Mouse (Mus musculus) thymus, postnatal 36 days (tissue): ENCODE measurements around the gene Camp.
"Not testable (repeated sequence)": the region's sequence is repeated elsewhere in the genome, so short reads cannot be mapped to it uniquely, and the experiment has no call there.

Experiments used
- DNase-seq, 2 experiments: peaks; one replicate each; pipeline ENCODE4 v3.0.0; 2022; ENCODE audit warnings: mixed read lengths in 2 of 2

Gene Camp

DNA sequence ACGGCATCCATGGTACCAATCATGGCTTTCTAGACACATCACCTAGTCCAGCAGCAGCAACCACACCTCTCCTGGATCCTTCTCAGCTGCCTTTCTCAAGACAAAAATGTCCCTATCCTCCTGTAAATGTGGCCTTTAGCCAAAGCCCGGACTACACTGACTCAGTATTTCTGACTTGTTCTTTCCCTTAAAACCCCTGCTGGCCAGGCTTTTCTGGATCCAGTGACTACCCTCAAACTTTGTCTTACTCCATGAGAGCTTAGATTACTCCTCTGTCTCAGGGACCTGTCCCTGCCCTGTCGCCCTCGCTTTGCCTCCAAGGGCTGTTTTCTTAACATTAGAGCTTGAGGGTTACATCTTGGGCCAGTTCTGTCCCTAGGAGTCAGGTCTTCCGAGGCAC is 682 bp upstream of the Camp start:
- DNase-seq = no peak

GRCm38 (mm10) chr9:109833088-109833412 is 16.4 kb downstream of the Camp start:
- no peak for DNase-seq

GRCm38 (mm10) chr9:109832391-109833087 is 16.9 kb downstream of the Camp start, which contains the start of gene Nme6:
Nme6 (plus strand) TSS chr9:109832749.
- DNase-seq = peak; percentile 81 to 83

DNA sequence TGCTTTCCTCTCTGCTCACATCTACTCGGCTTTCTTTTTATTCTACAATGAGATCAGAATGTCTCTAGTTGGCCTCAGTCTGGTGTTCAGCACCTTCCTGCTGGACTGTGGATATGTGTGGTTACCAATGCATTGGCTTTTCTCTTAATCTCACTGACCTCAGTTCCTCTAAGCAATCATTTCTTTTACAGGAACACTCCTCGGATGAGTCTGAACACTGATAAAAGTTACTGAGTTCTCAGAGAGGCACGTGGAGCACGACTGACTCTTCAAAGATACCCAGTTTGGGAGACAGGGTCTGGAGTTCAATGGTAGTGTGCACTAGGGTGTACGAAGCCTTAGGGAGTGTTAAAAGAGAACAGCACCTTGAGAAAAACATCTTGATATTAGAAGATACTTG is 23.2 kb downstream of the Camp start:
- no peak for DNase-seq

GRCm38 (mm10) chr9:109825739-109826138 is 23.7 kb downstream of the Camp start:
- no peak for DNase-seq

- no peak for DNase-seq
Observed at GRCm38 (mm10) chr9:109816341-109816740, 33.1 kb downstream of the Camp start.

DNA sequence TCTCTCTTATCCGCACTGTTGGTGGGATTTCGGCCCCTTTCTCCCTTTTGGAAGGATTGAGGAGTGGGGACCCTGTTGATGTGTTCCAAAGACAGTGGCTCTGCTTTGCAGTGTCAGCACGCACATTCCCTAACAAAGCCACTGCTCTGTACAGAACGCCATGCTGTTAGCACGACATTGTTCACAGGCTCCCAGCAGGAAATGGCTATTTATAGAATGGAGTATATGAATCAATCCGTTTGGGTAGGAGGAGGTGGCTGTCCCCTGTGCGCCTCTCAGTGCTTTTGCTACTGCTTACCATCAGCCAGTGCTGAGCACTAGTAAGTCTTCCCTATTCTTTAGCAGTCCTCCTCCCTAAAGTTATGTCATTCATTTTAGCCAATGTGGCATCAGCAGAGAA is 36.0 kb downstream of the Camp start:
- no peak for DNase-seq

- no peak for DNase-seq
Observed at GRCm38 (mm10) chr9:109811980-109812379, 37.4 kb downstream of the Camp start, which contains the start of gene Spink8. Spink8 (plus strand) TSS chr9:109812280.

DNA sequence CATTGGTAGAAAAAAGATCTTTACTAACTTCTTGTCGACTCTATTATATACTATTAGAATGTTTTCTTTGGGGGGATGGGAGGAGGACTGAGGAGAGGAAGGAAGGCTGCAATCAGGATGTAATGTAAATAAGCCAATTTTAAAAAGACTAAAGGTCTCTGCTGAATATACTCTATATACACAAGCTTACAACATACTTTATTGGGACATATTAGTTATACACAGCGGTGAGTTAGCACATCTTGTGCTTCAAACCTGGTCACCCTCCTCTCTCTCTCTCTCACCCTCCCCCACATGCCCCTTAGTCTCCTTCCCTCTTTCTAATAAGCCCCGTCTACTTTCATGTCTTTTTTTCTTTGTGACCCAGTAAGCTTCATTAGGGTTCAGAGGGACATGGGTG is 41.5 kb downstream of the Camp start:
- DNase-seq = no peak

GRCm38 (mm10) chr9:109806695-109807293 is 42.6 kb downstream of the Camp start:
- DNase-seq = no peak

- DNase-seq = no peak
Observed at GRCm38 (mm10) chr9:109806260-109806659, 43.2 kb downstream of the Camp start.

- not testable (repeated sequence) for DNase-seq
Observed at GRCm38 (mm10) chr9:109805596-109805995, 43.8 kb downstream of the Camp start.

DNA sequence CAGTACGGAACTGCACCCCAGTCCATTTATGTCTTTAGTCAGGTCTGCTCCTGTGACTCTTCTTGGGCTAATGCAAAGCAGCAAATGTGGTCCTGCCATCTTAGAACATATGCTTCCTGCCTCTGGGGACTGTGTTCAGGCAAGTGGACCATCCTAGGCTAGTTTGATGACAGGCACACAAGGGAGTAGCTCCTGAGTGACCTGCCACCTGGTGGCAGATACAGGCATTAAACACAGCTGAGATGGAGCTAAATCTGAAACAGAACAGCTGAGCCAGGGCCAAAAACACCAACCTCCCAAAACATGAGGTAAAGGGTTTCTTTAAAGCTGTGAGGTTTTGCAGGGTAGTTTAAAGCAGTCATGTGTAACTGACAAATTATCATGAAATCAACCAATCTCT is 51.4 kb downstream of the Camp start:
- peak; percentile 16 to 17 for DNase-seq
